Mouse (Mus musculus) cerebellum, postnatal 4 days (tissue): ENCODE measurements around the gene Map4.

ENCODE experiments used
- DNase-seq, 2 experiments: peaks; one replicate each; pipeline ENCODE4 v3.0.0; 2022; ENCODE audit warnings: low spot score in 2 of 2, mixed read lengths in 1 of 2

The Map4 gene

DNA sequence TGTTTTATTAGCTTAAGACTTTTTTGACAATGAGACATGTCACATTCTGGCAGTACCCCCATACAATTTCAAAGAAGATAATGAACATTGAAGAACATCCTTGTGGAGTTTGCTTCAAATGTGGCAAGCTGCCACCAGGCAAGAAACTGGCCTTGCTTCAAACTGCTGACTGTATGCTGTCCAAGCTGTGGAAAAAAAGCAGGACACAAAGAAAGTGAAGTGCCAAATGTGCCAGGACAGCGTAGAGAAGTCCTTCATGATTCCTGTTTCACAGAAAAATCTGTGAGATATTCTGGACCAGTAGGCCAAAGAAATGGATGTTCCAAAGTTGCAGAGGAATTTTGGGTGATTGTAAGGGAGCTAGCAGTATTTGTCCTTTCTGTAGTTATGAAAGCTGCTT is 57.8 kb downstream of the Map4 start:
- peak in 1 of 2 experiments; percentile 49 for DNase-seq

DNA sequence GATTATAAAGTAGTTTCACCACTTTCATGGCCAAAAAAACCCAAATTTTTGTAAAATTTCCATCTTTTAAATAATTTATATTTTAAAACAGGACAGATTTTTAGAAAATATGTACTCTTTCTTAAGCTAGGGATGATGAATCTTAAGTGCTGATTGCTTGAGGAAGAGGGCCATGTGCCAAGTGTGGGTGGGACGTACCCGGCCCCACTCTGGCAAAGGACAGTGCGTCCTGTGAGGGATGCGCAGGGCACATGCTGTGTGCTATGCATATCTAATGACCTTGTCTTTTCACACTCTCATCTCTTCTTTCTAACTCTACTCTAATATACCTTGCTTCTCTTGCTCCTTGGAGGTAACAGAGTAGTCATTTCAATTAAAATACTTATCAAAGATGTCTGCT is 66.2 kb downstream of the Map4 start:
- no peak for DNase-seq

DNA sequence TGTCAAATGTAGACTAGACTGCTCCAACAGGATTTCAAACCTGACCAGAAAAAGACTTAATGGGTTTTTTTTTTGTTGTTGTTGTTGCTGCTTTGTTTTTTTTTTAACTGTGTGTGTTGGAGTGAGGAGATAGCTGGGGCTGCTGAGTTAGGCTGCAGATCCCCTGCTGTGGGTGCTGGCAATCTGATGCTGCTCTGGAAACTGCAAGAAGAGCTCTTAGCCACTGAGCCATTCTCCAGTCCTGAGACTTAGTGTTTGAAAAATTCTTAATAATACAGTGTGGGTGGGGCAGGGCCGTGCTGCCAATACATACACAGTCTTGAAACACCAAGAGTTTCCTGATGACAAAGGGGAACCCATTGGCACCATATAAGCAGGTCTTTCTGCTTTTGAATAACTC is 70.7 kb downstream of the Map4 start:
- no peak for DNase-seq

DNA sequence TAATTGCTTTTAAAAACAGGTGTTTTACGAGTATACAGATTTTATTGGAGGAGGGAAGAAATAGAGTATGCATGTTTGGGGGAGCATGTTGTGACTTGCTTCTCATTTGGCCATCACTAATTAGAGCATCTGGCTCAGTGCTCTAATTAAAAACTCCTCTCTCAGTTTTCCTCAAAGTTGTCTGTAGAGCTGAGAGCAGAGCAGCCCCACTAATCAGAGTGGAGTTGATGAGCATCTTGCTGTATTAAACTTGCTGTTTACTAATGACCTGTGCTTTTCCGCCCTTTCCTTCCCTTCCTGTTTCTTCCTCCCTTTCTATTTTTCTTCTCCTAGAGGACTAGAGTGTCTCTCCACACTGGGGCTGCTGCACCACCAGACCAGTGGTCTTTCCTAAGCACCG is 71.2 kb downstream of the Map4 start:
- no peak for DNase-seq

DNA sequence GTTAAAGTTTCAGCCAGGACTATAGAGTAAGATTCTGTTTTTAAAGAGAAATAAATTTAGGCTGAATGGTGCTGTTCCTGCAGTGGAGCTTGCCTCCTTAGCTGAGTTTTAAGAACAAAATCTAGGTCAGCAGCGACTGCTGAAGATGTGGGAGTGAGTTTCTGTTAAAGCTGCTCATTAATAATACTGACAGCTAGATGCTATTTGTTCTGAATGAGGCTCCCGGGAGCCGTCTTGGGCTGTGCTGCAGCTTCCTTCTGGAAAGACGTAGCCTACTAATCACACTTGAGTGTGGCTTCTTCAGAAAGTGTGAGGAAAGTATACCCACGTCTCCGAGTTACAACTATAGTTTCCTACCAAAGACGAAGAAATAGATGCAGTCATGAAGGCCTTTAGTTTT is 88.0 kb downstream of the Map4 start:
- DNase-seq = no peak

DNA sequence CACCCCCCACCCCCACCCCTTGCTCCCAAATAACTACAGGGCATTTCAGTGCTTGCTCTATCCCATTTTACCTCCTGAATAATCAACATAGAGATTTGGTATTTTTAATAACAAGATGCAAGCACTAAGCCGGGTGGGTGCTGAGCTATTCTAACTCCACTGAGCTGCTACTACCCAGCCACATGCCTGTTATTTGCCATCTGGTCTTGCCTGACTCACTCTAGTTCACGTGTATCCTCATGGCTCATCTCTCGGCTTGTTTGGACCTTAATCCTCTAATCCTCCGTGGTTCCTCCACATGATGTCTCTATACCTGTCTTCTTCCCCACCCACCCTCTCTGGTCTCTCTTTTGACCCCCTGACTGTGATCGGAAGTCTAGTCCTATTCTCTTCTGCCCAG is 89.1 kb downstream of the Map4 start:
- DNase-seq = no peak

DNA sequence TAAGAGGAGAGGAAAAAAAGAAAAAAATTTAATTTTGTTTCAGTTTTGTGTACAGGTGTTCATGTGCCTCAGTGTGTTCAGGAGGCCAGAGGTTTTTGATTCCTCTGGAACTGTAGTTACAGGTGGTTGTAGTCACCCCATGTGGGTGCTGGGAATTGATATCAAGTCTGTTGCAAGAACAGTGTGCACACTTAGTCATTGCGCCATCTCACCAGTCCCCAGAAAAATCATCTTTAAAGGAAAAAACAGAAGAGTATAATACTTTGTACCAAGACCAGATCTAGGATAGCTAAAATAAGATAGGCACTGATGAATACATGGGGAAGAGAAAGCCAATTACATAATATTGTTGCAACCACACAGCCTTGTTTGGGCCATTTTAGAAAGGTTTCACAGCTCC is 90.2 kb downstream of the Map4 start:
- no peak for DNase-seq

DNA sequence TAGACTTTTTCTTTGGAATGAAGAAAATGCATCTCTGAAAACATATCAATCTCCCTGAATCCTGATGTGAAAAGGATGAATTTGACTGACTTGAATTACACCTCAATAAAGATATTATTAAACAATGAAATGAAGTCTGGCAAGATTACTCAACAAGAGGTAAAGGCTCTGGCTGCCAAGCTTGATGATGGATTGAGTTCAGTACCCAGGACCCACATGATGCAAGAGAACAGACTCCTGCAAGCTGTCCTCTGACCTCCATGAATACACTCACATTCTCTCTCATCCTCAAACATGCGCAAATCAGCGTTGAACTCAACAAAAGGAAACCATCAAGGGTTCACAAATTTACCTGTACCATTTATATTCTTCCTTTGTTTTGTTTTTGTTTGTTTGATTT is 90.9 kb downstream of the Map4 start:
- no peak for DNase-seq

DNA sequence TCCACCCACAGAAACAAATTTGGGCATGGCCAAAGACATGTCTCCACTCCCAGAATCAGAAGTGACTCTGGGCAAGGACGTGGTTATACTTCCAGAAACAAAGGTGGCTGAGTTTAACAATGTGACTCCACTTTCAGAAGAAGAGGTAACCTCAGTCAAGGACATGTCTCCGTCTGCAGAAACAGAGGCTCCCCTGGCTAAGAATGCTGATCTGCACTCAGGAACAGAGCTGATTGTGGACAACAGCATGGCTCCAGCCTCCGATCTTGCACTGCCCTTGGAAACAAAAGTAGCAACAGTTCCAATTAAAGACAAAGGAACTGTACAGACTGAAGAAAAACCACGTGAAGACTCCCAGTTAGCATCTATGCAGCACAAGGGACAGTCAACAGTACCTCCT is 103.8 kb downstream of the Map4 start:
- no peak for DNase-seq

DNA sequence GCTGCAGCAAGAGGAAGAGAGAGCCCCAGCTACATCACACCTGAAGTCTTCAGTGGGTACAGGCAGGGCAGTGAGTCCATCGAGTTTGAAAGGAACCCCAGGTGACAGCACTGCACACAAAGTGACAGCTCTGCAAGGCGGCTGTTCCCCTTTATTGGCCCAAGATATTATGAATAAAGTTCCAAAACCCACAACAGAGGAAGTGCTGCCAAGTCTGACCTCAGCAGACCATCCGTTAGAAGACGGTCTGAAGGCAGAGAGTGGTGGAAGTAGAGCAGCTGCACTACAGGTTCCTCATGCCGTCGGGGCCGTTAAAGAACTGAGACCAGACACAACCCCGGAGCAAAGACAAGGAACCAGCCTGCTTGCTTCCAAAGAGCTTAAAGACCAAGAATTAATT is 106.6 kb downstream of the Map4 start:
- no peak for DNase-seq

DNA sequence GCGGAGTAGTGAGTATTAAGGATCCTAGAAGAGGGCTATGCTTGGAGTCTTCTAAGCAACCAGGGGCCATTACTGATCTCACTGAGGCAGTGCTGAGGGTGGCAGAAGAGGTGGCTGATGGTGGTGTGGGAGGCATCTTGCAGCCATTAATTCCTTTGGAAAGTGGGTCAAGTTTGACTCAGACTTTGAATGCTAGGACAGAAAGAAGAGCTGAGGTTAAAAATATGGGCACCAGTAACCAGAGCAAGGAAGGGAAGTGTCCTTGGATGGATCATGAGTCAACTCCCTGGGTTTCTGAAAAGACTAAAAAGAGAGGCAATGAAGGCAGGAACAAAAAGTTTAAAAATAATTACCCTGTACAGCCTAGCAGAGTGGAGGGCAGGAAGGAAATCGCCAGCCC is 107.2 kb downstream of the Map4 start:
- no peak for DNase-seq

DNA sequence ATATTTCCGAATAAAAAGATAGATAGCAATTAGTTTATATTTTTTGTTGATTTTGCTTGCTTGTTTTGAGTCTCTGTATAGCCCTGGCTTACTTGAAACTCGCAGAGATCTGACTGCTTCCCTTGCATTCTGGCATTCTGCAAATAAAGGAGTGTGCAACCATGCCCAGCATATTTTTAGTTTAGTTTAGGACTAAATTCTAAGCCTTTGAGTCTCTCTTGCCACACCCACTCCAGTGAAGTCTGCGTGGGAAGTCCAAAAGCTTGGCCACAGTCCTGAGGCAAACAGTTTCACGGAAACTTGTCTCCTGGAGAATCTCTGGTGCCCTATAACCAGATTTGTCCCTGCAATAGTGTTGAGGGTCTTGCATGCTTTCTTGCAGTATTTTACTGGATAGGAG is 113.1 kb downstream of the Map4 start:
- DNase-seq = no peak

DNA sequence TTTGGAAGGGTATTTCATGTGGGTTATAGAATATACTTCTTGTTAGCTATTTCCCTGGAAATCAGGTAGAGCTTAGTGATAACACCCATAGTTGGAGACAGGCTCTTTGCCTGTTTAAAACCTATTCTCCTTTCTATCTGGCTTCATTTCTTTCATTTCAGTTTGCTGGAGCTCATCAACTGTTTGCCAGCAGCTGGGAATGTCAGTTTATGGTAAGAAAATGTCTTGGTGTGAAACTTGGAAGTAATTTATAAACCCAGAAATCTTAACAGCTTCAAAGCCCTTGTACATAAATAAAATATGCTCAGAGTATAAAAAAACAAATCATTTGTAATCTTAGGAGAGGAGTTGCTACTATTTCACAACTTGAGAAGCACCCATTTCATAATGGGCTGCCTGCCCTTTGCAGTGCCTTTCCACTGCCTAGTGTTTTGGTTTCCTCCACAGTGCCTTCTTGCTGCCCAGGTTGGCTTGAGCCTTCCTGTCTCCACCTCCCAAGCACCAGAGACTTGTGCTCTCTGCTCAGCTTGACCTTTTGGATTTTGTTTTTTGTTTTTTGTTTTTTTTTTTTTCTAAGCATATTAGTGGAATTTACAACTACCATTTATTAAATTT is 114.6 kb downstream of the Map4 start:
- DNase-seq = no peak

DNA sequence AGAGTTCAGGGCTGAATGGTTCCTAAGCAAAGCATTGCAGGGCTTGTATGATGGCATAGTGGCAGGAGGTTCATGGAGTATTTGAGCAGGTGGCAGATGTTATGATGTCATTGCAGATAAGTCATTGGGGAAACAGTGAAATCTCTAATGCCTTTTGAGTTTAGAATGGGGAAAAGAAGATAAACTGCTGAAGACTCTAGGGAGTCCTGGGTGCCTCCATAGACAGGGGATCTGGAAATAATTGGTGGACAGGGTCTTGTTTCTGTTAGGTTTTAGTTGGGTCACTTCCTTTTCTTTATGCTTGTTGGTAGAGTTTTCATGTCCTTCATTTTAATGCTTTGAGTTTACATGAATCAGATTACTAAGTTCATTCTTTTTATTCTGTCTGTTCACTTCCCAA is 116.0 kb downstream of the Map4 start:
- DNase-seq = no peak

DNA sequence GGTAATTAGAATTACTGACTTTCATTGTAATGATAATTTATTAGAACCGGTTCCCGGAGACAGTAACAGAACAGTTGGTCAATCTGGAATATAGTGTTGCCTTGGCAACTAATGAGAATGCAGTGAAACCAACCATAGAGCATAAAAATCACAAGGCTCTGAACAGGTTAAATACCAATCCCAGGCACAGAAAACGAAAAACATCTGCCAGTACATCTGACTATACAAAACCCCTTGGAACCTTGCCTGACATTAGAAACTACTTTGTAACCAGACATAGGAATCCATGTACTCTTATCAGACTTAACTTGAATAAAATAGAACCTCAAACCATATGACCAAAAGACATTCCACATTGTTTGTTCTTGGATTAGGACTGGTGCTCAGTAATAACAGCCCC is 116.6 kb downstream of the Map4 start:
- DNase-seq = no peak

DNA sequence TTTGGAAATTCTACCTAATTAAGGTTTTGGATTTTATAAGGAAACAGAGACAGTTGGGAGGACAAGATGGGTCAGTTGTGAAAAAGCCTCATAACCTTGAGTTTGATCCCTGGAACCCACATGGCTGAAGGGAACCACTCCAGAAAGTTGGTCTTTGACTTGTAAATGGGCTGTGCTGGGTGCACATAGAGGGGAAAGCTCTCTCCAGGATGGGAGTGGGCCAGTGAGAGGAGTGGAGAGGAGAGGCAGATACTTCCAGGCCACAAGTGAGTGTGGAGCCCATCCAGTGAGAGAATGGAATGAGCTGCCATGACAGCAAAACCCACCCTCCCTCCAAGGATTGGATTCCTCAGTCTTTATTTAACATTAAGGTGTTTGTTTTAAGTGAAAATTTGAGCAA is 119.9 kb downstream of the Map4 start:
- DNase-seq = no peak

DNA sequence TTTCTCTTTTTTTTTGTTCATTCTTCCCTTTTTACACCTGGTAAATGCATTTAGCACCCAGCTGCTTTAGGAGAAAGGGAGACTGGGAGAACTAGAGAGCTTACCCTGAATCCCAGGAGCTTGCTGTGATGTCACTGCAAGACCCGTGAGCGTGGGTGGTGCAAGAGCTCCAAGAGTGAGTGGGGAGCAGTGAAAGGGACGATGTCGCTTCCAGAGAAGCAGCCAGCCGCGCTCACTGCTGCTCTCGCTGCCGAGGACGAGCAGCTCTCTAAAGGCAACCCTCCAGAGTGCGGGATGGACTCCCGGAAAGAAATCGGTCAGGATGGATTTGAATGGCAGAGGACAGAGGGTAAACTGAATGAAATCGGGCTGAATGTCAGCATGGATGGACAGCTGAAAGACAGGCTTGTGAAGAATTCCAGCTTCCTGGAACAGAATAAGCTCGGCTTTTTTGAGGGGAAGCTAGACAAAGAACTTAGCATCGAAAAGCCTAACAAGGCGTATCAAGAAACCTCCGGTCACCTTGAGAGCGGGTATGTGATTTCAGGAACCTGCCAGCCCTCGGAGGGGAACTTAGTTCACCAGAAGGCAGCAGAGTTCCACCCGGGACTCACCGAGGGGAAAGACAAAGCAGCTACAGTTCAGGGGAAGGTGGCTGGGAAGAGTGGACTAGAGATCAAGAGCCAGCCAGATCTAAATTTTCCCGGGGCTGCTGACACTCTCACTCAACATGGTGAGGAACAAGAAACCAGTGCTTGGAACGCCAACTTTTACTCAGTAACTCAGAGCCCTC is 120.8 kb downstream of the Map4 start:
- peak; percentile 26 to 29 for DNase-seq

DNA sequence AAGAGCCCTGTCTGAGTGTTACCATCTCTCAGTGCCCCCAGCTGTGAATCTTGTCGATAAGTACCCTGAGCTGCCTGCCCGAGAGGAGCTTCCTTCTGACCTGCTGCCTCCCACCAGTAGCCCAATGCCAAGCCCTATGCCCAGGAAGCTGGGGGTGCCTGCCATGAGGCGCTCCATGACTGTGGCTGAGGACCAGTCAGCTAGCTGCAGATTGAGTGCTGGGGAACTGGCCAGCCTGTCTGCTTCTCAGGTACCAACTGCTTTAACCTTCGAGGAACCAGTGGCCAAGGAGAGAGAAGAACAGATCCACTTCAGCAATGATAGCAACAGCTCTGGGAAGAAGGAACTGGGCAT is 121.7 kb downstream of the Map4 start:
- peak in 1 of 2 experiments; percentile 11 for DNase-seq

DNA sequence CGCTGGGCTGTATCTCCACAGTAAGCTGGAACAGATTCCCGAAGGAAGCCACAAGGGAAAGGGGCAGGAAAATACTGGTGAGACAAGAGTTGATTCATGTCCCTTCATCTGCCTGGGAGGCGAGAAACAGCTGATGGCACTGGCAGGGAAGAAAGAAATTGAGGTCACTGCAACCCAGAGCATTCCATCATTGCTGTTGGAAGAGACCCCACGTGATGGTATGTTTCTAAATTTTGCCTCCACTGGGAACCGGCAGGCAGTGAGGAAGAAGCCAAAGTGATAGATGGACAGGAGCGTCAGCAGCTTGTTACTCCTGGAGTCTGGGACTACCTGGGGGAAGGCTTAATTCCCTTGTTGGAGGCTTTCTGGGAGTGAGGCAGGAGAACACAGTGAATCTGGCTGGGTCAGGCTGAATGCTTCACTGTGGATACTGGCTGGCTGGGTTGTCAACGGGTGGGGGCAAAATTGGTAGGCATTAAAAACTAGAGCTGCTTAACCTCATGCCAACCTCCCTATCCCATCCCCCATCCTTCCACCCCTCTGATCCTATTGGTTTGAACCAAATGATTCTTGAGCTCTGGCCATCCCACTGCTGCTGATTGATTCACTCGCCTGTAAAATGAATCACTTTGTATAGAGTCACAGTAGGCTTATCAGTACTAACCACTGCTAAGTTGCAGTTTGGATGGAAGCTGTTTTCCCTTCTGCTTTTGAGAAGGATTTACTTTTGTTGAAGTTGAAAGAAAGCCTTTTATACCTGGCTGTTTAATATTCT is 122.2 kb downstream of the Map4 start:
- peak; percentile 28 to 52 for DNase-seq

DNA sequence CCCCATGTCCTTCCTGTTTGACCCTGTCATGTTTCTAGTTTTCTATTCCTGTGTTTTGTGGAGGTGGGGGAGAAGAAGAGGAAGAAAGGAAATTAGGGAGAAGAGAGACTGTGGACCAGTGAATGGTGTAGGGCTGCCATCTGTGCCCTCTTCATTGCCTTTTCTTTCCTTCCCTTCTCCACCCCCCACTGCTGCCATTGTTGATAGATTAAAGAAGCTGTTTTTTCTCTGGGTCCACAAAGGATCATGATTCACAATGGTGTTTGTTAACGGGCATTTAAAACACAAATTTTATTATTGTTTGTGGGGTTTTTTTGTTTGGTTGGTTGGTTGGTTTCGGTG is 122.8 kb downstream of the Map4 start:
- no peak for DNase-seq

DNA sequence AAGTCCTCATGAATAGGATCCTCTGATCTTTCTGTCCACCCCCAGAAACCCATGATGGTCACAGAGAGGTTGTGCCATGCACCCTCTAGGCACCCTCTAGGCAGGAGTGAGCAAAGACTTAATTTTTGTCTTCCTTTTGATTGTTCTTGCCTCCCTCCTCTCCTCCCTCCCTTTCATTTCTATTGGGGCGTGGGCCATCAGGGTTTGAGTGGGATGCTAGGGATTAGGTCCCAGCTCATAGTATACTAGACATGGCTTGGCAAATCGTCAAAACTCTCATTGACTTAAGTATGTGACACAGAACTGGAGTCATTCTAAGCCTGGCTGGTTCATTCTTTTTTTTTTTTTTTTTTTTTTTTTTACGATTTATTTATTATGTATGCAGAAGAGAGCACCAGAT is 123.5 kb downstream of the Map4 start:
- no peak for DNase-seq

DNA sequence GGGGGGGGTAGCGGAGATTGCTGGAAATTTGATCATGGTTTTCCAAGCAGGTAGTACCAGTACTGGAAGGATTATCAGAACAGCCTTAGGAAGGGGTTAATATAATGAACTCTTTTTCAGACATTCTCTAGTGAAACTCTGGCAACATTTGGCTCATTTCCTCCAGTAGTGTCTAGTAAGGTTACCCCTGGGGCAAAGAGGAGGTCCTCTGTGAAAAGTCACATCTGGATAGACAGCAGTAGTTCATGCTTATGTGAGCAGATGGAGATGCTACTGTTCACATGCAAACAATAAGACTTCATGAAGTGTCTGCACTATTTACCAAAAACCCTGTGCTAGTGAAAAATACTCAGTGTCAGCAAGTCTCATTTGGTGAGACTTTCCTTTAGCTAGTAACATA is 125.9 kb downstream of the Map4 start:
- DNase-seq = no peak

DNA sequence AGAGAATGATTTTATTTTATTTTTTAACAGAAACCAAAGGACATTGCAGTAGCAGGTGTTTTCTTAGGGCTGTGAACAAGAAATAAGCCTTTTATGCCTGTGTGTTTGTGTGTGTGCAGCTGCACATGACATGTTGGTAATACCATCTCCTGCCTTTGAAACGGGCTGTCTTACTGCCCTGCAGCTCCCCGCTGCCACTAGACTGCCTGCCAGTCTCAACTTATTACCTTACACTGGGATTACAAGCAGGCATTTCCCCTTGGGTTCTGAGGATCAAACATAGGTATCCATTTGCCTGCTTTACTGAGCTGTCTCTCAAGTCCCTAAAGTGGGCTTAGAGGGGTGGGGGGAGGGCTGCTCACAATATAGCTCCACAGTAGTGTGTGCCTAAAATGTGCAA is 129.5 kb downstream of the Map4 start:
- DNase-seq = no peak
